Mouse (Mus musculus): Measurements from ENCODE around the gene Soat2.
"Not testable (repeated sequence)": the region's sequence is repeated elsewhere in the genome, so short reads cannot be mapped to it uniquely, and the experiment has no call there.

Gene Soat2

GRCm38 (mm10) chr15:102147674-102148402, 2.5 kb upstream of the Soat2 start:
- no peak for DNase-seq

GRCm38 (mm10) chr15:102149561-102149960, 765 bp upstream of the Soat2 start:
- DNase-seq, result no peak

- no peak for DNase-seq
Measured at GRCm38 (mm10) chr15:102152646-102153045, 2.3 kb downstream of the Soat2 start.

- not testable (repeated sequence) for DNase-seq
Measured at GRCm38 (mm10) chr15:102155006-102155405, 4.7 kb downstream of the Soat2 start.

- DNase-seq, result no peak
Measured at GRCm38 (mm10) chr15:102156836-102157235, 6.5 kb downstream of the Soat2 start.

- no peak for DNase-seq
Measured at GRCm38 (mm10) chr15:102160415-102161060, 10.2 kb downstream of the Soat2 start.

GRCm38 (mm10) chr15:102163900-102164693, 13.8 kb downstream of the Soat2 start:
- no peak for DNase-seq

GRCm38 (mm10) chr15:102165468-102166100, 15.3 kb downstream of the Soat2 start:
- DNase-seq, result no peak

GRCm38 (mm10) chr15:102167620-102168021, 17.3 kb downstream of the Soat2 start:
- no peak for DNase-seq

GRCm38 (mm10) chr15:102169064-102169463, 18.7 kb downstream of the Soat2 start:
- DNase-seq, result no peak

- no peak for DNase-seq
Measured at GRCm38 (mm10) chr15:102173581-102173980, 23.3 kb downstream of the Soat2 start.

GRCm38 (mm10) chr15:102175736-102176319, 25.5 kb downstream of the Soat2 start:
- no peak for DNase-seq

GRCm38 (mm10) chr15:102176571-102177316, 26.4 kb downstream of the Soat2 start:
- DNase-seq, result no peak

GRCm38 (mm10) chr15:102177417-102177816, 27.1 kb downstream of the Soat2 start:
- DNase-seq, result no peak

- DNase-seq, result peak; percentile 62
Measured at GRCm38 (mm10) chr15:102178279-102178678, 28.0 kb downstream of the Soat2 start.

- no peak for DNase-seq
Measured at GRCm38 (mm10) chr15:102179106-102179505, 28.8 kb downstream of the Soat2 start.

- DNase-seq, result no peak
Measured at GRCm38 (mm10) chr15:102179924-102180323, 29.6 kb downstream of the Soat2 start.

GRCm38 (mm10) chr15:102183076-102183475, 32.8 kb downstream of the Soat2 start:
- DNase-seq, result no peak

GRCm38 (mm10) chr15:102186239-102186638, 35.9 kb downstream of the Soat2 start:
- no peak for DNase-seq

GRCm38 (mm10) chr15:102188096-102188495, 37.8 kb downstream of the Soat2 start:
- DNase-seq, result no peak

GRCm38 (mm10) chr15:102188883-102189282, 38.6 kb downstream of the Soat2 start:
- DNase-seq, result no peak

GRCm38 (mm10) chr15:102191699-102192098, 41.4 kb downstream of the Soat2 start:
- no peak for DNase-seq

Data from layer of hippocampus, adult 9-11 months (tissue).